ENCODE assay signal across 18 mouse cellular contexts in the genomic region with DNA sequence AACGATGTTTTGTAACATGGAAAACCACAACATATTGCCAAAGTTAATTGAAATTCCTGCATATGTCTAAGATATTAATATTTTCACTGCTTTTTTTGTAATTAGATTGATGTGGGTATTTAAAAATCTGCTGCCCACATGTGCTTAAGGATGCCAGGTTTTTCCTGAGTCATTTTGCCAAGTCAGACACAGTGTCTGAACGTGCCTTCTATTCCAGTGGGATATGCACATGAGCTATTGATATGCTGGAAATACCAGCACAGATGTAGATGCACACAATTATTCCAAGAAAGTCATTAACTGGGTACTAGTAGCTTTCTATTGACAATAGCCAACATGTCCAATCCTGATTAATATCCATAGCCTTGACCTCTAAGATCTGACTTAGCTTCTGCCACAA.
"Had no signal": no experiment of that assay in that cellular context is flagged by ENCODE, and none has a peak within 500 bp of the region (broad histone marks: within the 10 kb centered on the region; RNA-seq: fewer than 3 reads in every experiment).

No protein-coding gene starts in this region.

- DNase-seq: liver, embryonic 13.5 days; liver, postnatal 0 days; lung, adult 2 months; lung, postnatal 14 days; lung, postnatal 36 days; right cerebral cortex, postnatal 14 days; right cerebral cortex, postnatal 4 days; spleen, adult 18-20 months; thymus, adult 18-20 months; thymus, postnatal 14 days; thymus, postnatal 36 days had no signal

- ATAC-seq: liver, postnatal 0 days; lung, postnatal 0 days; midbrain, embryonic 16.5 days had no signal

- H3K4me2 ChIP-seq: liver, embryonic 13.5 days; liver, embryonic 15.5 days; lung, embryonic 15.5 days; neural tube, embryonic 12.5 days had no signal

- H3K9ac ChIP-seq: liver, embryonic 13.5 days; liver, embryonic 15.5 days; liver, postnatal 0 days; lung, embryonic 15.5 days; neural tube, embryonic 12.5 days had no signal

- H3K27ac ChIP-seq: liver, embryonic 13.5 days; liver, embryonic 15.5 days; lung, embryonic 15.5 days; macrophage; neural tube, embryonic 12.5 days had no signal

- H3K9me3 ChIP-seq: liver, embryonic 13.5 days; liver, embryonic 15.5 days; lung, embryonic 15.5 days; neural tube, embryonic 12.5 days had no signal

- H3K27me3 ChIP-seq: liver, embryonic 13.5 days; liver, embryonic 15.5 days; lung, embryonic 15.5 days; megakaryocyte, embryonic 14.5 days; neural tube, embryonic 12.5 days had no signal

- H3K4me3 ChIP-seq: liver, embryonic 13.5 days; liver, embryonic 15.5 days; lung, embryonic 15.5 days; megakaryocyte, embryonic 14.5 days; neural tube, embryonic 12.5 days had no signal

- H3K36me3 ChIP-seq: liver, embryonic 13.5 days; liver, embryonic 15.5 days; lung, embryonic 15.5 days; neural tube, embryonic 12.5 days had no signal

- H3K4me1 ChIP-seq: liver, embryonic 13.5 days; liver, embryonic 15.5 days; lung, embryonic 15.5 days; megakaryocyte, embryonic 14.5 days; neural tube, embryonic 12.5 days had no signal
